In the genomic region with DNA sequence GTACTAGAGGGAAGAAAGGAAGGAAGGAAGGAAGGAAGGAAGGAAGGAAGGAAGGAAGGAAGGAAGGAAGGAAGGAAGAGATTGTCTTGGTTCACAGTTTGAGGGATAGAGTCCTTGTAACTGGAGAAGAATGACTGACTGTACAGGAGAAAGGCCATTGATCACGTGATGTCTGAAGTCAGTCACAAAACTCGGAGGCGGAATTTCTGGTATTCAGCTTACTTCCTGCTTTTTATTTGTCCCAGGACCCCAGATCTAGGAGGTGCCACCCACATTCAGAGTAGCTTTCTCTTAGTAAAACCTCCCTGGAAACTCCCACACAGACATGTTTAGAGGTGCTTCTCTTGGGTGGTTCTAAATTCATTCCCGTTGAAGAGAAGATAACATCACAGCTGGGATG, we compare ENCODE assay signal across 31 mouse cellular contexts. TPM values are rescaled to one million over a fixed set of nuclear protein-coding genes. Genes with fewer than 3 reads are reported as not detected.
DNase-seq lines count a peak whose midpoint lies in the region; ATAC-seq and TF ChIP-seq lines count a peak whose summit lies in the region.
"Had no signal": no experiment of that assay in that cellular context is flagged by ENCODE, and none has a peak within 500 bp of the region (broad histone marks: within the 10 kb centered on the region; RNA-seq: fewer than 3 reads in every experiment).

No protein-coding gene starts in this region.

- no peak overlapping the region for H3K27ac ChIP-seq in embryonic facial prominence, embryonic 11.5 days (replicated peaks; ENCODE audit: low read depth, low read length)
- H3K27ac ChIP-seq in embryonic facial prominence, embryonic 10.5 days (replicated peaks): no peak overlapping the region
- H3K27ac ChIP-seq in MEL (ENCODE audit: control insufficient read depth, low read depth, low read length): no peak overlapping the region
- H3K27ac ChIP-seq in liver, postnatal 0 days (ENCODE audit: low read depth): no peak overlapping the region
- H3K27ac ChIP-seq: embryonic facial prominence, embryonic 13.5 days; forebrain, embryonic 10.5 days; forebrain, embryonic 13.5 days; heart, adult 2 months; heart, embryonic 10.5 days; heart, embryonic 13.5 days; hindbrain, embryonic 12.5 days; hindbrain, embryonic 15.5 days had no signal

- H3K4me1 ChIP-seq in embryonic facial prominence, embryonic 11.5 days (ENCODE audit: control insufficient read depth, insufficient read depth, low read length): peaks cover 3% of the 10 kb centered on the region; the same call in 1 of the 2 replicates
- peaks cover 52% of the 10 kb centered on the region for H3K4me1 ChIP-seq in embryonic facial prominence, embryonic 10.5 days
- no peaks in the 10 kb centered on the region for H3K4me1 ChIP-seq in MEL (ENCODE audit: control insufficient read depth in 1 of 2, insufficient read depth in 2 of 2, low read length in 2 of 2)
- no peaks in the 10 kb centered on the region for H3K4me1 ChIP-seq in liver, postnatal 0 days (ENCODE audit: insufficient read depth)

- WGBS in embryonic facial prominence, embryonic 11.5 days: 43% methylated on average over 4 of the region's 4 CpGs
- WGBS in embryonic facial prominence, embryonic 10.5 days: 46% methylated on average over 4 of the region's 4 CpGs
- WGBS in liver, postnatal 0 days (ENCODE audit: insufficient replicate concordance): 49% methylated on average over 4 of the region's 4 CpGs

- H3ac ChIP-seq in C2C12 (ENCODE audit: control insufficient read depth, insufficient read length, low read depth): no peak overlapping the region
- no peak overlapping the region for H3ac ChIP-seq in myocyte (ENCODE audit: control insufficient read depth, insufficient read length)

- no peaks in the 10 kb centered on the region for H3K79me2 ChIP-seq in C2C12 (ENCODE audit: control insufficient read depth, insufficient read depth)
- H3K79me2 ChIP-seq in MEL (ENCODE audit: control insufficient read depth, insufficient read depth, low read length, poor library complexity): no peaks in the 10 kb centered on the region
- H3K79me2 ChIP-seq in myocyte (ENCODE audit: control insufficient read depth, insufficient read depth): no peaks in the 10 kb centered on the region

- TF ChIP-seq POLR2A in MEL (IDR thresholded peaks at IDR 0.05; ENCODE audit: control insufficient read depth in 1 of 2, insufficient read depth in 1 of 2, low read depth in 1 of 2, low read length in 2 of 2, poor library complexity in 1 of 2) (no peak), myocyte (IDR thresholded peaks at IDR 0.05; ENCODE audit: insufficient read length, low read depth) (no peak)

- H3K9ac ChIP-seq in embryonic facial prominence, embryonic 11.5 days (replicated peaks; ENCODE audit: low read length): no peak overlapping the region
- no peak overlapping the region for H3K9ac ChIP-seq in MEL (ENCODE audit: control insufficient read depth, low read depth, low read length, poor library complexity, severe bottlenecking)
- no peak overlapping the region for H3K9ac ChIP-seq in liver, postnatal 0 days (replicated peaks)
- H3K9ac ChIP-seq: embryonic facial prominence, embryonic 13.5 days; forebrain, embryonic 13.5 days; heart, embryonic 13.5 days; hindbrain, embryonic 12.5 days; hindbrain, embryonic 15.5 days had no signal

- H3K4me3 ChIP-seq in embryonic facial prominence, embryonic 11.5 days (ENCODE audit: low read depth, low read length): no peak overlapping the region
- H3K4me3 ChIP-seq in embryonic facial prominence, embryonic 10.5 days: no peak overlapping the region
- H3K4me3 ChIP-seq in C2C12 (ENCODE audit: insufficient read depth, poor library complexity, severe bottlenecking): no peak overlapping the region
- H3K4me3 ChIP-seq in MEL (ENCODE audit: control insufficient read depth in 1 of 2, insufficient read depth in 1 of 2, low read depth in 2 of 2, low read length in 2 of 2): no peak overlapping the region
- H3K4me3 ChIP-seq in myocyte: no peak overlapping the region
- no peak overlapping the region for H3K4me3 ChIP-seq in liver, postnatal 0 days (ENCODE audit: low read depth, low read length)
- H3K4me3 ChIP-seq: embryonic facial prominence, embryonic 13.5 days; forebrain, embryonic 10.5 days; forebrain, embryonic 13.5 days; heart, adult 2 months; heart, embryonic 10.5 days; heart, embryonic 13.5 days; hindbrain, embryonic 12.5 days; hindbrain, embryonic 15.5 days had no signal

- no peak for ATAC-seq in embryonic facial prominence, embryonic 11.5 days (replicated peaks; ENCODE audit: insufficient number of reproducible peaks, low FRiP score, low TSS enrichment, low read depth)
- no peak for ATAC-seq in liver, postnatal 0 days
- ATAC-seq: activated CD4-positive, CD25-positive, alpha-beta regulatory T cell, adult 4 months; CD4-positive, CD25-positive, alpha-beta regulatory T cell, adult 4 months; forebrain, embryonic 13.5 days; forebrain, embryonic 16.5 days; intestine, postnatal 0 days; Patski had no signal

- DNase-seq in embryonic facial prominence, embryonic 11.5 days (ENCODE audit: low spot score): peak; percentile 29
- DNase-seq in embryonic facial prominence, embryonic 10.5 days (ENCODE audit: low spot score): no peak
- no peak for DNase-seq in MEL (ENCODE audit: low read depth, low spot score)
- DNase-seq in liver, postnatal 0 days: no peak
- no peak for DNase-seq in adrenal gland, postnatal 25 days
- DNase-seq: adrenal gland, adult 8-10 months; adrenal gland, postnatal 36 days; B cell, adult 2 months; cerebellum, adult 18-20 months; cerebellum, adult 9-10 months; cerebellum, postnatal 25 days; embryo, embryonic 11 days; gastrocnemius, postnatal 10 days; gastrocnemius, postnatal 36 days; heart, adult 2 months; heart, postnatal 14 days; heart, postnatal 4 days had no signal

- no peaks in the 10 kb centered on the region for H3K36me3 ChIP-seq in embryonic facial prominence, embryonic 11.5 days (replicated peaks; ENCODE audit: control insufficient read depth, insufficient read depth, low read depth, low read length)
- H3K36me3 ChIP-seq in embryonic facial prominence, embryonic 10.5 days (replicated peaks): no peaks in the 10 kb centered on the region
- H3K36me3 ChIP-seq in C2C12 (ENCODE audit: control insufficient read depth, insufficient read depth) (no peaks in the 10 kb centered on the region), MEL (ENCODE audit: control insufficient read depth in 1 of 2, insufficient read depth in 2 of 2, low read length in 2 of 2) (no peaks in the 10 kb centered on the region), myocyte (ENCODE audit: control insufficient read depth, insufficient read depth) (no peaks in the 10 kb centered on the region)
- H3K36me3 ChIP-seq in liver, postnatal 0 days (replicated peaks; ENCODE audit: insufficient read depth, low read length): no peaks in the 10 kb centered on the region
- H3K36me3 ChIP-seq: embryonic facial prominence, embryonic 13.5 days; forebrain, embryonic 10.5 days; heart, embryonic 10.5 days; heart, embryonic 13.5 days; hindbrain, embryonic 12.5 days; hindbrain, embryonic 15.5 days had no signal

- no peak for TF ChIP-seq CTCF in C2C12 (IDR thresholded peaks at IDR 0.05; ENCODE audit: control insufficient read depth, insufficient read depth, insufficient read length)
- TF ChIP-seq CTCF in MEL (IDR thresholded peaks at IDR 0.05 in 2 of 3, conservative IDR thresholded peaks at IDR 0.05 in 1 of 3; ENCODE audit: control insufficient read depth in 1 of 3, insufficient read depth in 1 of 3, low read depth in 2 of 3, low read length in 3 of 3, poor library complexity in 1 of 3, severe bottlenecking in 1 of 3): no peak
- TF ChIP-seq CTCF in liver, postnatal 0 days (IDR thresholded peaks at IDR 0.05; ENCODE audit: low read depth): no peak

- no peak for TF ChIP-seq EP300 in MEL (IDR thresholded peaks at IDR 0.05; ENCODE audit: low read depth in 1 of 2, low read length in 2 of 2)
- no peak for TF ChIP-seq EP300 in liver, postnatal 0 days (IDR thresholded peaks at IDR 0.05; ENCODE audit: low read depth)

- no peak for TF ChIP-seq RAD21 in MEL (IDR thresholded peaks at IDR 0.05; ENCODE audit: low read depth, low read length)

- no peaks in the 10 kb centered on the region for H3K79me3 ChIP-seq in C2C12 (ENCODE audit: low read depth)

- no peak overlapping the region for H3K4me2 ChIP-seq in embryonic facial prominence, embryonic 11.5 days (ENCODE audit: low read depth, low read length)
- no peak overlapping the region for H3K4me2 ChIP-seq in myocyte (ENCODE audit: low read depth)
- no peak overlapping the region for H3K4me2 ChIP-seq in liver, postnatal 0 days (ENCODE audit: low read depth, low read length)
- H3K4me2 ChIP-seq: embryonic facial prominence, embryonic 13.5 days; forebrain, embryonic 13.5 days; heart, embryonic 13.5 days; hindbrain, embryonic 12.5 days; hindbrain, embryonic 15.5 days had no signal

- no peaks in the 10 kb centered on the region for H3K27me3 ChIP-seq in embryonic facial prominence, embryonic 11.5 days (ENCODE audit: control insufficient read depth, insufficient read depth, low read length)
- H3K27me3 ChIP-seq in embryonic facial prominence, embryonic 10.5 days (replicated peaks; ENCODE audit: low read depth, poor library complexity, severe bottlenecking): peaks cover 44% of the 10 kb centered on the region
- H3K27me3 ChIP-seq in C2C12 (ENCODE audit: control insufficient read depth, insufficient read depth, insufficient read length): no peaks in the 10 kb centered on the region
- H3K27me3 ChIP-seq in MEL (ENCODE audit: control insufficient read depth in 1 of 2, insufficient read depth in 2 of 2, low read length in 2 of 2): no peaks in the 10 kb centered on the region
- H3K27me3 ChIP-seq in myocyte (ENCODE audit: control insufficient read depth, insufficient read depth, insufficient read length): no peaks in the 10 kb centered on the region
- 0 out of 2 replicates have a peak, but pooled peaks cover 8% of the 10 kb centered on the region for H3K27me3 ChIP-seq in liver, postnatal 0 days (ENCODE audit: insufficient read depth, low read length)

- H3K9me3 ChIP-seq in embryonic facial prominence, embryonic 11.5 days (replicated peaks; ENCODE audit: control insufficient read depth, low read length): no peaks in the 10 kb centered on the region
- H3K9me3 ChIP-seq in embryonic facial prominence, embryonic 10.5 days: no peaks in the 10 kb centered on the region
- H3K9me3 ChIP-seq in MEL (replicated peaks; ENCODE audit: insufficient read depth, low read length): no peaks in the 10 kb centered on the region
- H3K9me3 ChIP-seq in liver, postnatal 0 days (ENCODE audit: low read length): no peaks in the 10 kb centered on the region
- H3K9me3 ChIP-seq: embryonic facial prominence, embryonic 13.5 days; forebrain, embryonic 10.5 days; forebrain, embryonic 13.5 days; heart, embryonic 10.5 days; heart, embryonic 13.5 days; hindbrain, embryonic 12.5 days; hindbrain, embryonic 15.5 days had no signal

RNA-seq across cellular contexts. Expression of gene Cryz, which starts 50.3 kb away (rescaled TPM):
- polyA plus RNA-seq in embryonic facial prominence, embryonic 11.5 days (2014; fragmentation: Nextera tagmentation; extraction: Ambion mirVana): 30.5 TPM in 2 replicates
- 23.9 and 24.3 TPM in 2 replicates for polyA plus RNA-seq in embryonic facial prominence, embryonic 10.5 days (2016; fragmentation: Nextera tagmentation; extraction: Ambion mirVana)
- polyA plus RNA-seq in C2C12 (2012; fragmentation: generic; extraction: Trizol): 20.8 TPM
- 10.7 and 12.2 TPM in 2 replicates for total RNA-seq in MEL (2012; rRNA removed)
- polyA plus RNA-seq in MEL (2012; ENCODE audit: insufficient read depth in 1 of 2, insufficient read length in 2 of 2, low read depth in 1 of 2, low replicate concordance in 2 of 2, missing spikeins in 1 of 2): 10 to 100 TPM in 1 of 2 experiments, not detected in 1; 21.6 TPM
- polyA plus RNA-seq in myocyte (2012; fragmentation: generic; extraction: Trizol): 20.0 TPM
- polyA plus RNA-seq in liver, postnatal 0 days (2015; fragmentation: Nextera tagmentation; extraction: Ambion mirVana): 27.5 and 27.9 TPM in 2 replicates
- total RNA-seq in adrenal gland, postnatal 25 days (2021): 10.9 and 18.5 TPM in 2 replicates

RNA-seq across cellular contexts. Expression of gene Tyw3, which starts 50.7 kb away (rescaled TPM):
- polyA plus RNA-seq in embryonic facial prominence, embryonic 11.5 days (2014; fragmentation: Nextera tagmentation; extraction: Ambion mirVana): 23.1 and 23.4 TPM in 2 replicates
- 20.9 and 23.4 TPM in 2 replicates for polyA plus RNA-seq in embryonic facial prominence, embryonic 10.5 days (2016; fragmentation: Nextera tagmentation; extraction: Ambion mirVana)
- 7.3 TPM for polyA plus RNA-seq in C2C12 (2012; fragmentation: generic; extraction: Trizol)
- 12.1 and 13.2 TPM in 2 replicates for total RNA-seq in MEL (2012; rRNA removed)
- polyA plus RNA-seq in MEL (2012; ENCODE audit: insufficient read depth in 1 of 2, insufficient read length in 2 of 2, low read depth in 1 of 2, low replicate concordance in 2 of 2, missing spikeins in 1 of 2): 1 to 10 TPM in 1 of 2 experiments, not detected in 1; 6.7 TPM
- 2.9 TPM for polyA plus RNA-seq in myocyte (2012; fragmentation: generic; extraction: Trizol)
- polyA plus RNA-seq in liver, postnatal 0 days (2015; fragmentation: Nextera tagmentation; extraction: Ambion mirVana): 2.5 and 2.9 TPM in 2 replicates
- 4.8 and 6.1 TPM in 2 replicates for total RNA-seq in adrenal gland, postnatal 25 days (2021)
